Mouse (Mus musculus) right cerebral cortex, postnatal 14 days (tissue): ENCODE results near the gene Csf2rb.
A peak's percentile ranks its signal among the peaks of the same experiment; 100 is the strongest.

ENCODE experiments used
- DNase-seq: peaks from one replicate; pipeline ENCODE4 v3.0.0; 2022

The Csf2rb gene

GRCm38 (mm10) chr15:78382115-78382514 is 56.6 kb downstream of the Csf2rb start:
- DNase-seq: no peak

GRCm38 (mm10) chr15:78383450-78384219 is 58.1 kb downstream of the Csf2rb start:
- DNase-seq: no peak

- DNase-seq: no peak
Observed at GRCm38 (mm10) chr15:78384220-78385116, 58.9 kb downstream of the Csf2rb start.

GRCm38 (mm10) chr15:78385564-78385963 is 60.0 kb downstream of the Csf2rb start:
- no peak for DNase-seq

GRCm38 (mm10) chr15:78390855-78391254 is 65.3 kb downstream of the Csf2rb start:
- DNase-seq: no peak

GRCm38 (mm10) chr15:78395478-78395962 is 70.0 kb downstream of the Csf2rb start, which contains the start of gene Tex33:
Gene Tex33, minus strand, starts transcription at chr15:78395912.
- DNase-seq: no peak

- no peak for DNase-seq
Observed at GRCm38 (mm10) chr15:78401345-78401744, 75.8 kb downstream of the Csf2rb start.

GRCm38 (mm10) chr15:78401921-78402320 is 76.4 kb downstream of the Csf2rb start:
- DNase-seq: peak; percentile 54

- DNase-seq: no peak
Observed at GRCm38 (mm10) chr15:78402423-78402822, 76.9 kb downstream of the Csf2rb start.

GRCm38 (mm10) chr15:78403301-78403741 is 77.8 kb downstream of the Csf2rb start:
- no peak for DNase-seq
